Mouse (Mus musculus) brain, embryonic 14.5 days (tissue): ENCODE measurements around the gene Sp9.

ENCODE experiments used
- CTCF ChIP-seq: fragments of 200-500 bp; IDR thresholded peaks from 2 replicates; pipeline ENCODE4 v1.5.1; 2012; ENCODE audit warnings: inconsistent platforms, mild to moderate bottlenecking, moderate library complexity, borderline replicate concordance; ENCODE audit not compliant: insufficient read depth, insufficient read length; ENCODE audit errors: extremely low read depth
- POLR2A ChIP-seq: fragments of 200-500 bp; IDR thresholded peaks from 2 replicates; pipeline ENCODE4 v1.6.1; 2012; ENCODE audit warnings: mild to moderate bottlenecking, inconsistent platforms, borderline replicate concordance; ENCODE audit not compliant: poor library complexity, insufficient read depth, insufficient read length, severe bottlenecking; ENCODE audit errors: extremely low read depth

DNA sequence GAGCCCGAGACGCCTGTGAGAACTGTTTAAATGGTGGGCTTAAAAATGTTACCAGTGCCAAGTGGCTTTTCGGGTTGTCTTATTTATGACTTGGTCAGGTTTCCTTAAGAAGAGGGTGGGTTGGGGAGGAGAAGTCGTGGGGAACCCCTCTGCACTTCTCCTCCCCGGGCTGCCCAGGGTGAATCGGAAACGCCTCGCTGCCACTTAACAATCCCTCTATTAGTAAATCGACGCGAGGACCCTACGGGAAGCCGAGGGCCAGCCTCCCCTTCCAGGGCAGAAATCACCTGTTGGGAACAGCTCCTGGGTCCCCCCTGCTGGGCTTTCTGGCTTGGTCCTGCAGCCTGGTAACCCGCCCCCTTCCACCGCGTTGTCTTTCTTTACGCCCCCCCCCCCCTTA lies 2.1 kb upstream of the Sp9 start:
- TF ChIP-seq CTCF (no peak), POLR2A (no peak)
